Mouse (Mus musculus) stomach, postnatal 0 days (tissue): ENCODE results near the gene Astn2.

Source experiments
- CTCF ChIP-seq: IDR thresholded peaks from 2 replicates; pipeline ENCODE4 v1.5.1; 2016; ENCODE audit warnings: antibody characterized with exemption, low read depth, mild to moderate bottlenecking, moderate library complexity
- EP300 ChIP-seq: optimal IDR thresholded peaks from 2 replicates; pipeline ENCODE3; 2016; ENCODE audit warnings: antibody characterized with exemption

DNA sequence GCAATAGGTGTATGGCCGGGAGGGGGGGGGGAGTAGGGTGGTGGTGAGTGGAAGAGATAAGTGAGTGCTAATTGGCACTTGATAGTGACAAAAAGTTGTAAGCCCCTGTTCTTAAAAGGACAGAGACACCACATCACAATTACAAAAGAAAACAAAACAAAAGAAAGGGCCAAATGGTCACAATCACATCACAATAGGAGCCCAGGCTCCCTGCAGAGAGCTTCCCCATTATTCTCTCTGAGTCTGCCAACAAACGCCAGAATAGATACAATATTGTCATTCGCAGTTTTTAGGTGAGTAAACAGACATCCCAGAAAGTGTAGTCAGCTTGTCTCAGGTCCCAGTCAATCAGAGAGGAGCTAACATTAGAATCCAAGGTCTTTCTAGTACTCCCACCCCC lies 573.9 kb downstream of the Astn2 start:
- TF ChIP-seq CTCF, result no peak
- TF ChIP-seq EP300, result no peak
